8 mouse cellular contexts compared by ENCODE assay signal in the genomic region with DNA sequence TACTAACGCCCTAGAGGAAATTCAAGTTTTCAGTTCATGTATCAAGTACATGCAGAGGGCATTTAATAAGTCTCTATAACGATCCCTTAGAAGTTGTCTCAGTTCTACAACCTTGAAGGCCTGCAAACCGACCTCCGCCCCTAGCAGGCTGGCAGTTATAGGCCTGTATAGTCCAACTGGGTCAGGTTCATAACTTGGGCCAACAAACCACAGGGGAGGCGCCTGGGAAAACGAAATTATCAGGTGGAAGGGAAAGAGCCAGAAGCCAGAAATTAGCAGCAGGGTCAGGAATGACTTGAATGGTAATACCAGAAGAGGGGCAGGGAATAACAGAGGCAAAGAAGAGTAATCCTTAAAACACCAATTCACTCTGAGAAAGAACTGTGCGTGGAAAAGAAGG. TPM values are rescaled to one million over a fixed set of nuclear protein-coding genes. Genes with fewer than 3 reads are reported as not detected.
A peak's percentile ranks its signal among the peaks of the same experiment; 100 is the strongest.
DNase-seq lines count a peak whose midpoint lies in the region; ATAC-seq and TF ChIP-seq lines count a peak whose summit lies in the region.

No protein-coding gene starts in this region.

- no peaks in the 10 kb centered on the region for H3K27me3 ChIP-seq in forebrain, postnatal 0 days (ENCODE audit: insufficient read depth, low read length)
- no peaks in the 10 kb centered on the region for H3K27me3 ChIP-seq in intestine, embryonic 15.5 days (replicated peaks)
- 0 out of 2 replicates have a peak, but pooled peaks cover 9% of the 10 kb centered on the region for H3K27me3 ChIP-seq in liver, embryonic 15.5 days

- no peaks in the 10 kb centered on the region for H3K9me3 ChIP-seq in forebrain, postnatal 0 days (ENCODE audit: low read length)
- no peaks in the 10 kb centered on the region for H3K9me3 ChIP-seq in intestine, embryonic 15.5 days
- H3K9me3 ChIP-seq in liver, embryonic 15.5 days (replicated peaks), result no peaks in the 10 kb centered on the region

- H3K27ac ChIP-seq in left cerebral cortex, adult 2 months, result peak overlapping the region; percentile 84
- H3K27ac ChIP-seq in forebrain, postnatal 0 days (ENCODE audit: low read depth, low read length), result no peak overlapping the region
- peak overlapping the region; percentile 69 for H3K27ac ChIP-seq in intestine, embryonic 15.5 days
- peak overlapping the region; percentile 75 for H3K27ac ChIP-seq in liver, embryonic 15.5 days (replicated peaks)

- H3K36me3 ChIP-seq in forebrain, postnatal 0 days (ENCODE audit: insufficient read depth), result peaks cover 7% of the 10 kb centered on the region; the same call in 1 of the 2 replicates
- no peaks in the 10 kb centered on the region; the same call in 1 of the 2 replicates for H3K36me3 ChIP-seq in intestine, embryonic 15.5 days
- peaks cover 8% of the 10 kb centered on the region; the same call in 1 of the 2 replicates for H3K36me3 ChIP-seq in liver, embryonic 15.5 days (replicated peaks)

- peak overlapping the region; percentile 72 for H3K4me3 ChIP-seq in left cerebral cortex, adult 2 months
- H3K4me3 ChIP-seq in forebrain, postnatal 0 days (ENCODE audit: low read depth, low read length), result peak overlapping the region; percentile 88
- H3K4me3 ChIP-seq in intestine, embryonic 15.5 days (replicated peaks), result peak overlapping the region; percentile 89
- peak overlapping the region; percentile 98 for H3K4me3 ChIP-seq in liver, embryonic 15.5 days (replicated peaks)

- peak overlapping the region; percentile 81 for H3K4me2 ChIP-seq in forebrain, postnatal 0 days (ENCODE audit: low read depth)
- H3K4me2 ChIP-seq in intestine, embryonic 15.5 days (replicated peaks), result peak overlapping the region; percentile 60
- peak overlapping the region; percentile 80 for H3K4me2 ChIP-seq in liver, embryonic 15.5 days

- no peak for ATAC-seq in forebrain, postnatal 0 days
- ATAC-seq in intestine, embryonic 15.5 days, result no peak
- ATAC-seq in liver, embryonic 15.5 days (ENCODE audit: insufficient read depth), result no peak

- no peak for DNase-seq in left cerebral cortex, adult 2 months (ENCODE audit: extremely low spot score in 1 of 2, low spot score in 2 of 2)
- no peak for DNase-seq in left cerebral cortex, postnatal 14 days (ENCODE audit: low spot score in 2 of 2)
- DNase-seq in adrenal gland, postnatal 36 days, result peak; percentile 7 to 35
- DNase-seq in forebrain, postnatal 0 days, result no peak
- no peak for DNase-seq in urinary bladder, postnatal 25 days (ENCODE audit: low spot score)
- no peak for DNase-seq in right cerebral cortex, postnatal 25 days

- TF ChIP-seq CTCF in left cerebral cortex, adult 2 months (IDR thresholded peaks at IDR 0.05), result no peak
- TF ChIP-seq CTCF in forebrain, postnatal 0 days (IDR thresholded peaks at IDR 0.05; ENCODE audit: low read depth), result no peak

- intact Hi-C loops in left cerebral cortex, adult 2 months (cut with DNase I), result loop anchor here (10.0 kb wide), 1 partner anchor 866 kb away; no protein-coding TSS in a partner anchor
- intact Hi-C loops in left cerebral cortex, postnatal 14 days (cut with DNase I), result no loop called here

- WGBS in forebrain, postnatal 0 days, result 44% methylated on average over 7 of the region's 7 CpGs
- 33% methylated on average over 7 of the region's 7 CpGs for WGBS in intestine, embryonic 15.5 days
- WGBS in liver, embryonic 15.5 days (ENCODE audit: insufficient replicate concordance), result 14% methylated on average over 7 of the region's 7 CpGs

- peak overlapping the region; percentile 78 for H3K9ac ChIP-seq in forebrain, postnatal 0 days
- peak overlapping the region; percentile 79 for H3K9ac ChIP-seq in intestine, embryonic 15.5 days
- H3K9ac ChIP-seq in liver, embryonic 15.5 days, result peak overlapping the region; percentile 74

- peaks cover 6% of the 10 kb centered on the region for H3K4me1 ChIP-seq in forebrain, postnatal 0 days (ENCODE audit: insufficient read depth)
- 0 out of 2 replicates have a peak, but pooled peaks cover 4% of the 10 kb centered on the region for H3K4me1 ChIP-seq in intestine, embryonic 15.5 days (replicated peaks)
- H3K4me1 ChIP-seq in liver, embryonic 15.5 days (replicated peaks), result peaks cover 43% of the 10 kb centered on the region

RNA-seq across cellular contexts. Expression of a gene that starts 0.8 kb away (rescaled TPM):
- total RNA-seq in left cerebral cortex, adult 2 months (2021), result 10 to 100 TPM; 84.3 to 88.6 TPM
- total RNA-seq in left cerebral cortex, postnatal 14 days (2021), result 10 to 100 TPM; 90.8 to 92.6 TPM
- total RNA-seq in adrenal gland, postnatal 36 days (2021), result 100 to 1,000 TPM; 190 to 224 TPM
- total RNA-seq in forebrain, postnatal 0 days (2014; rRNA removed), result 131 and 161 TPM in 2 replicates
- polyA plus RNA-seq in forebrain, postnatal 0 days (2015; fragmentation: Nextera tagmentation; extraction: Ambion mirVana), result 117 TPM in 2 replicates
- 141 and 150 TPM in 2 replicates for polyA plus RNA-seq in intestine, embryonic 15.5 days (2015; fragmentation: Nextera tagmentation; extraction: Ambion mirVana)
- polyA plus RNA-seq in liver, embryonic 15.5 days (2015; fragmentation: Nextera tagmentation; extraction: Ambion mirVana), result 64.8 and 66.9 TPM in 2 replicates

Comparison
In these comparisons a context has a peak if more than half of its experiments do, and no peak if none do; other contexts are left out.
1. DNase-seq: peak in adrenal gland, postnatal 36 days (2 of 2); none in left cerebral cortex, adult 2 months (0 of 2), left cerebral cortex, postnatal 14 days (0 of 2), forebrain, postnatal 0 days (single experiment), urinary bladder, postnatal 25 days (single experiment) and right cerebral cortex, postnatal 25 days (single experiment).
2. Peak in every context shown above with its lines, with median percentiles within 50 percentile points of each other: H3K4me3 ChIP-seq, H3K4me2 ChIP-seq and H3K9ac ChIP-seq.